Mouse (Mus musculus) spleen, adult 12 weeks (tissue): ENCODE results near the gene Acad11.

Experiments
- DNase-seq: peaks from one replicate; pipeline ENCODE4 v3.0.0; 2022; ENCODE audit warnings: low spot score

Acad11 gene

GRCm38 (mm10) chr9:104146683-104147082, 83.5 kb downstream of the Acad11 start:
- DNase-seq, result no peak

GRCm38 (mm10) chr9:104148969-104149368, 85.8 kb downstream of the Acad11 start:
- no peak for DNase-seq

DNA sequence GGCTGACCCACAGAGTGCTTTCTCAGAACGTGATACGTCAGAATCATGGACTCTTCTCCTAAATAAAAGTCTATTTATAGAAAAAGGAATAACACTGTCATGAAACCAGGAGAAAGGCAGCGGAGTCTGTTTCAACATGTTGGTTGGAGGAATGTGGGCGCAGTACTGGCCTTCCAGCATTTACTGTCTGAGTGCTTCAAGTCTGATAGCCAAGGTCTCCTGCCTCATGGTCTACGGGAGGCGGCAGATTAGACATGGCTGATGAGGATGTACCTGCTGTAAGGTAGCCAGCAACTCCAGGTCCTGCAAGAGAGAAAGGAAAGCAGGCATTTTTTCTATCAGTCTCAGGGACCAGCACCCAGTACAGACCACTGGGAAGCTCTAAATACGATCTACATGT, 88.9 kb downstream of the Acad11 start:
- DNase-seq, result no peak

GRCm38 (mm10) chr9:104155100-104155715, 92.0 kb downstream of the Acad11 start:
- no peak for DNase-seq

GRCm38 (mm10) chr9:104156506-104156905, 93.3 kb downstream of the Acad11 start:
- no peak for DNase-seq

DNA sequence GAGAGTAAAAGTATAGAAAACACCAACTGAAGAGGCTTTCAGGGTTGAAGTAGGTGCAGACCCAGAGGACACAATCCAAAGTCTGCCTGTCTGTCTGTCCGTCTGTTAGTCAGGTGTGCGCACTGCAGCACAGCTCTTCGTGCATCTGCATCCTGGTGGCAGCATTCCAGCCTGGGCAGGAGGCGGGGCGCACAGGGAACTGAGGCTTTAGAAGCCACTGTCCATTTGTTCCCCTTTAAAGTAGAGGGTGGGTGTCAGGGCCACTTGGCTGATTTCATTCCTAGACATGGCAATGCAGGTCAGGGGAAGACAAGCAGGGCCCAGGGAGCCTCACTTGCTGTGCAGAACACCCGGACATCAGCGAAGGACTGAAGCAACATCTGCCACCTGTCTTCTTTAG, 94.1 kb downstream of the Acad11 start:
- DNase-seq, result no peak

DNA sequence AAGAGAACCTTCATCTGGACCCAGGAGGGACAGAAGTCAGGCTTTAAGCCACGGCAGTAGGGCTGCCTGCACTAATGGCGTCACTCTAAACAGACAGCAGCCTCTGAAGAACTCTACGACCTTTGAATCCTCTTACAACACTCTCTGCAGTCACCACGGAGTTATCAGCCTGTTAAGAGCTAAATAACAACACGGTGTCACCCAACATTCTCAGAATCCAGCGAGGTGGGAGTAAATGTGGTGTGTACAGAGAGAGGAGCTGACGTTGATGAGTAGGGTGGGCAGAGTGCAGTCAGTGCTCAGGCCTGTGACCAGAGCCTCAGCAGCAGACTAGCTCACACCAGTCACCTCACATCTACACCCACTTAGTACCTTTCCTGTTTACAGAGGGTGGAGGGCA, 97.9 kb downstream of the Acad11 start:
- no peak for DNase-seq

DNA sequence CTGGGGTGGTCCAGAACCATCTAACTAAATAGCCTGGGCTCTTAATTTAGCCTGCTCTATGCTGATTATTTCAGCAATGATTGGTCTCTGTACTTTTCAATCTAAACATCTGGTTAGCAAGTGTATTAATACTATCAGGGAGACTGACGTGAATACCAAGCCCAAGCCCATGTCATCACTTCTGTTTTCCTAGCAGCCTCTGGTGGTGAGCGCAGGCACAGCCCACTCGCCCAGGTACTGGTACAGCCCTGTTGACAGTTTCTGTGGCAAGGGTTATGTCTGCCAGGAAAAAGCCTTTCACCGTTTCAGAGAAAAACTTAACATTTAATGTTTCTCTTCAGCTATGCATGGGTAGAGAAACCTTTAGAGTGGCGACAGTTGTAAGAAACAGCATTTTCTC, 101.0 kb downstream of the Acad11 start:
- DNase-seq, result no peak

- DNase-seq, result no peak
Measured at GRCm38 (mm10) chr9:104165926-104166325, 102.7 kb downstream of the Acad11 start.

- no peak for DNase-seq
Measured at GRCm38 (mm10) chr9:104169986-104170385, 106.8 kb downstream of the Acad11 start.

DNA sequence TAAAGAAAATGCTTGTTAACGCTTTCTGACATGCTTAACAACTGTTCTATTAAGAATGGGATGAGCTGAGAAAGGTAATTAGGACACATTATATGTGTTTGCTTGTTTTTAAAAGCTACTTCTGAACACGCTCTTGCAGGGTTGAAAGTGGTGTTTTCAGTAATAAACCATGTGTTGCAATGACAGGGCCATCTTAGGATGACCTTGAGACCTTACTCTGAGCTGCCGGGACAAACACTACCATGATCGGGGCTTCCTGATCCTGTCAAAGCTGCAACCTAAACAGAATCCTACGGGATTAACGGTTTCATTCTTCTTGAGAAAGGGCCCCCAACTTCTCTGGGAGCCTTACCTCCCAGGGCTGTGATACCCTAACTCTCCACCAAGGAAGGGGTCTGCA, 108.5 kb downstream of the Acad11 start:
- DNase-seq, result no peak

DNA sequence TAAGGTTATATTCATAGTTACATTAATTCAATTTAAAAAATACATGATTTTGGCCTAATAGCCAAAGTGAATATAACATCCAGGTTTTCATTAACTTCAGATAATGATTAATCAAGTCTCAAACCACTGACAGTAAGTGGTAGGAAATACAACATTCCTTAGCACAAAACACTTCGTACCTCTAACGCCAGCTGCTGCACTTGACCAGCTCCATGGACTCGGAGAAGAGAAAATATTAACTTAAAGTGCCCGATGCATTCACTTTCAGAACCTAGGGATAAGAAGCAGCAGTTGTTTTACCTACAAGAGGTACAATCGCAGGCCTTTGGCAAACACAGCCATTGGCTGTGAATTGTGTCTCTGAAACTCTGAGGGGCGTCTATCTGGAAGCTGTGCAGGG, 109.2 kb downstream of the Acad11 start:
- DNase-seq, result no peak
